Mouse (Mus musculus) C2C12 (cell line): Measurements from ENCODE around the gene Irx5. TPM values are rescaled to one million over a fixed set of nuclear protein-coding genes. Genes with fewer than 3 reads are reported as not detected.
A peak's percentile ranks its signal among the peaks of the same experiment; 100 is the strongest.

Experiments
- H3K27me3 ChIP-seq: one replicate; pipeline ENCODE4 v1.6.1; 2011; ENCODE audit not compliant: control insufficient read depth, insufficient read depth, insufficient read length
- H3K36me3 ChIP-seq: one replicate; pipeline ENCODE4 v1.6.1; 2011; ENCODE audit not compliant: control insufficient read depth, insufficient read depth
- H3K4me3 ChIP-seq: one replicate; pipeline ENCODE4 v1.5.1; 2011; ENCODE audit warnings: mild to moderate bottlenecking, control low read depth; ENCODE audit not compliant: poor library complexity, insufficient read depth, severe bottlenecking
- H3K79me2 ChIP-seq: one replicate; pipeline ENCODE4 v1.6.1; 2011; ENCODE audit not compliant: control insufficient read depth, insufficient read depth
- H3K79me3 ChIP-seq: one replicate; pipeline ENCODE4 v1.6.1; 2011; ENCODE audit warnings: low read depth, control low read depth
- H3ac ChIP-seq: one replicate; pipeline ENCODE3; 2011; ENCODE audit warnings: low read depth; ENCODE audit not compliant: control insufficient read depth, insufficient read length
- CEBPB ChIP-seq: IDR thresholded peaks from one replicate; pipeline ENCODE4 v1.6.1; 2011; ENCODE audit warnings: low read depth, mild to moderate bottlenecking, control low read depth, moderate library complexity
- CTCF ChIP-seq: IDR thresholded peaks from one replicate; pipeline ENCODE4 v1.5.1; 2011; ENCODE audit not compliant: control insufficient read depth, insufficient read depth, insufficient read length
- FOSL1 ChIP-seq: IDR thresholded peaks from one replicate; pipeline ENCODE4 v1.8.0; 2011; ENCODE audit warnings: mild to moderate bottlenecking, low read length; ENCODE audit not compliant: poor library complexity, insufficient read depth, severe bottlenecking
- MAX ChIP-seq: IDR thresholded peaks from one replicate; pipeline ENCODE4 v1.6.1; 2011; ENCODE audit warnings: mild to moderate bottlenecking, control low read depth
- MYOD1 ChIP-seq: IDR thresholded peaks from one replicate; pipeline ENCODE4 v1.6.1; 2011; ENCODE audit warnings: low read depth; ENCODE audit not compliant: control insufficient read depth, insufficient read length
- MYOG ChIP-seq: IDR thresholded peaks from one replicate; pipeline ENCODE4 v1.6.1; 2011; ENCODE audit not compliant: control insufficient read depth, insufficient read length; ENCODE audit errors: extremely low read depth
- USF1 ChIP-seq: IDR thresholded peaks from one replicate; pipeline ENCODE4 v1.6.1; 2011; ENCODE audit warnings: low read depth, mild to moderate bottlenecking, control low read depth, moderate library complexity
- polyA plus RNA-seq: library from polyadenylated mRNA; unstranded; fragments of >200 nt; fragmentation: generic; extraction: Trizol; gene quantifications from one replicate; pipeline ENCODE4 v1.2.1, GENCODE M21; 2012; ENCODE audit warnings: missing spikeins

Gene Irx5
- polyA plus RNA-seq, 1 experiment = 4.9 TPM

DNA sequence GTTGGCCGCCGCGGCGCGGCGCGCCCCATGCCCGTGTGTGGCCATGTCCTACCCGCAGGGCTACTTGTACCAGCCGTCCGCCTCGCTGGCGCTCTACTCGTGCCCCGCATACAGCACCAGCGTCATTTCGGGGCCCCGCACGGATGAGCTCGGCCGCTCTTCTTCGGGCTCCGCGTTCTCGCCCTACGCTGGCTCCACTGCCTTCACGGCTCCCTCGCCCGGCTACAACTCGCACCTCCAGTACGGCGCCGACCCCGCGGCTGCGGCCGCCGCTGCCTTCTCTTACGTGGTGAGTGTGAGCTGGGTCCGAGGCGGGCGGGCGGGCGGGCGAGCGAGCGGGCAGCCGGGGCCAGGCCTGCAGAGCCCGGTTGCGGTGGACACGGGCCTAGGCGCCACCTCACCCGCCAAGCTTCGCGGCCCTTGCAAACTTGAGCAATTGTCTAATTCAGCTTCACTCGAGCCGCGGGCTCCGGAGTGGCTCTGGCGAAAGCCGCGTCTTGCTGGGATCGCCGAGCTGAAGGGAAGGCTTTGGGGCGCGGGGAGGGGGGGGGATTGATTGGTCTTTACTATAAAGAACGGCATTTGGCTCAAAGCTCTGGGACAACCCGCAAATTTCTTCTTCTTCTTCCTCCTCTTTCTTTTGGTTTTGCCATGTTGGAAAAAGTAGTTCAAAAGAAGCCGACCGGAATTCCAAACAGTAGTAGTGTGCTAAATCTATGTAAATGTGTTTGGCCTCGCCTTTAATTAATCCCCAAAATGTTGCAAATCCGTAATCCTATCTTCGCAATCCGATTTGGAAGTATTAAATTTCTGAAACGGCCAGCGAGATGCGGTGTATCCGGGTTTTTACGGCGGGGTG lies 945 bp downstream of the Irx5 start:
- H3K79me2 ChIP-seq = peaks cover 64% of the 10 kb centered on the region
- peaks cover 22% of the 10 kb centered on the region for H3K36me3 ChIP-seq
- peak overlapping the region; percentile 87 for H3ac ChIP-seq
- H3K4me3 ChIP-seq = peak overlapping the region; percentile 78
- TF ChIP-seq MAX (no peak), MYOG (no peak)
- H3K79me3 ChIP-seq = peaks cover 36% of the 10 kb centered on the region
- no peaks in the 10 kb centered on the region for H3K27me3 ChIP-seq

DNA sequence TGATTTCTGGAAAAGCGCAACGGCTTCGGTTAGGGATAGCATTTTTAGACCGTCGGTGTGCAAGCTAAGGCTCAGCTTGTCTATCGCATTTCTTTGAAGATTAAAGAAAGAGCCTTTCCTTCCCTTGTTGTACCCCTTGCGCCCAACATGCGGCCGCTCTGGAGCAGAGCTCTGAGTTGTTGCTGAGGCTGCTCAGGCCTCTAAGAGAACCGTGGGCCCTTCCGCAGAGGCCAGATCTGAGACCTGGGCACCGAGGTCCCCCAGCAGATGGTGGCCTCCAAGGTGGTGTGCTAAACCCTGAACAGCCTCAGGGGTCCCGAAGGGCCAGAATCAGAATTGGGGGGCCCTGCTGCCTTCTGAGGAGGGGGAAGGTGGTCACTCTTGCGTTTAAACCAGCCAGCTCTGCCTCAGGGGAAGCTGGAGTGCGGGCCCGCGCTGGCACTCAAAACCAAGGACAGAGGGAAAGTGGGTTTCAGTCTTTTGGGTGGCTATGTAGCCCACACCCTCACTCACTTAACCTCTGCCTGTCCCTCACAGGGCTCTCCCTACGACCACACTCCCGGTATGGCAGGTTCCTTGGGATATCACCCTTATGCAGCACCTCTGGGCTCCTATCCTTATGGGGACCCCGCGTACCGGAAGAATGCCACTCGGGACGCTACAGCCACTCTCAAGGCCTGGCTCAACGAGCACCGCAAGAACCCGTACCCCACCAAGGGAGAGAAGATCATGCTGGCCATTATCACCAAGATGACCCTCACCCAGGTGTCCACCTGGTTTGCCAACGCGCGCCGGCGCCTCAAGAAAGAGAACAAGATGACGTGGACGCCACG lies 1.8 kb downstream of the Irx5 start:
- peak overlapping the region; percentile 78 for H3K4me3 ChIP-seq
- H3K36me3 ChIP-seq = peaks cover 22% of the 10 kb centered on the region
- peak overlapping the region; percentile 59 for H3ac ChIP-seq
- H3K79me2 ChIP-seq = peaks cover 56% of the 10 kb centered on the region
- H3K79me3 ChIP-seq = peaks cover 33% of the 10 kb centered on the region
- TF ChIP-seq FOSL1 (no peak), USF1 (no peak), CTCF (no peak), CEBPB (no peak), MYOG (no peak), MYOD1 (no peak), MAX (no peak)
- H3K27me3 ChIP-seq = no peaks in the 10 kb centered on the region

DNA sequence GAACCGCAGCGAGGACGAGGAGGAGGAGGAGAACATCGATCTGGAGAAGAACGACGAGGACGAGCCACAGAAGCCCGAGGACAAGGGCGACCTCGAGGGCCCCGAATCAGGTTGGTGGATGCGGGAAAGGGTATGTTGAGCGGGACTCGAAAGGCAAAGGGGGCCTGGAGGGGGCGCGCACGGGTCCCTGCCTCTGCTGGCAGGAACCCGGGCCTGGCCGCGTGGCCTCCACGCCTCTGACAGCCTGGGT lies 2.3 kb downstream of the Irx5 start:
- Histone ChIP-seq H3K79me3 (peaks cover 30% of the 10 kb centered on the region), H3ac (peak overlapping the region; percentile 59), H3K4me3 (peak overlapping the region; percentile 78), H3K36me3 (peaks cover 22% of the 10 kb centered on the region), H3K27me3 (no peaks in the 10 kb centered on the region), H3K79me2 (peaks cover 51% of the 10 kb centered on the region)
- TF ChIP-seq MYOG (no peak), FOSL1 (no peak), CEBPB (no peak), USF1 (no peak), CTCF (no peak), MYOD1 (no peak), MAX (no peak)

DNA sequence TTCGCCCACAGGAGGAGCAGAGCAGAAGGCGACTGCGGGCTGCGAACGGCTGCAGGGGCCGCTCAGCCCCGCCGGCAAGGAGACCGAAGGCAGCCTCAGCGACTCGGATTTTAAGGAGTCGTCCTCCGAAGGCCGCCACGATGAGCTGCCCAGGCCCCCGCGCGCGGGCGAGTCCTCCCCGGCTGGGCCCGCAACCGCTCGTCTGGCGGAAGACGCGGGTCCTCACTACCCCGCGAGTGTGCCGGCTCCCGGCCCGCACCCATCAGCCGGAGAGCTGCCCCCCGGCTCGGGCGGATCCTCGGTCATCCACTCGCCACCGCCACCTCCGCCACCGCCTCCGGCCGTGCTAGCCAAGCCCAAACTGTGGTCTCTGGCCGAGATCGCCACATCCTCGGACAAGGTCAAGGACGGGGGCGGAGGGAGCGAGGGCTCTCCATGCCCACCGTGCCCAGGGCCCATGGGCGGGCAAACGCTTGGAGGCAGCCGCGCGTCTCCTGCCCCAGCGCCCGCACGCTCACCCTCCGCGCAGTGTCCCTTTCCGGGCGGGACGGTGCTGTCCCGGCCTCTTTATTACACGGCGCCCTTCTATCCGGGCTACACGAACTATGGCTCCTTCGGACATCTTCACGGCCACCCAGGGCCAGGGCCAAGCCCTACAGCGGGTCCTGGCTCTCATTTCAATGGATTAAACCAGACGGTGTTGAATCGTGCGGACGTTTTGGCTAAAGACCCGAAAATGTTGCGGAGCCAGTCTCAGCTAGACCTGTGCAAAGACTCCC lies 2.8 kb downstream of the Irx5 start:
- Histone ChIP-seq H3K36me3 (peaks cover 22% of the 10 kb centered on the region), H3K27me3 (no peaks in the 10 kb centered on the region), H3ac (peak overlapping the region; percentile 59), H3K79me3 (peaks cover 28% of the 10 kb centered on the region), H3K4me3 (peak overlapping the region; percentile 78), H3K79me2 (peaks cover 45% of the 10 kb centered on the region)
- TF ChIP-seq MYOD1 (no peak), MAX (no peak), CEBPB (no peak), CTCF (no peak), FOSL1 (no peak), USF1 (no peak), MYOG (no peak)

DNA sequence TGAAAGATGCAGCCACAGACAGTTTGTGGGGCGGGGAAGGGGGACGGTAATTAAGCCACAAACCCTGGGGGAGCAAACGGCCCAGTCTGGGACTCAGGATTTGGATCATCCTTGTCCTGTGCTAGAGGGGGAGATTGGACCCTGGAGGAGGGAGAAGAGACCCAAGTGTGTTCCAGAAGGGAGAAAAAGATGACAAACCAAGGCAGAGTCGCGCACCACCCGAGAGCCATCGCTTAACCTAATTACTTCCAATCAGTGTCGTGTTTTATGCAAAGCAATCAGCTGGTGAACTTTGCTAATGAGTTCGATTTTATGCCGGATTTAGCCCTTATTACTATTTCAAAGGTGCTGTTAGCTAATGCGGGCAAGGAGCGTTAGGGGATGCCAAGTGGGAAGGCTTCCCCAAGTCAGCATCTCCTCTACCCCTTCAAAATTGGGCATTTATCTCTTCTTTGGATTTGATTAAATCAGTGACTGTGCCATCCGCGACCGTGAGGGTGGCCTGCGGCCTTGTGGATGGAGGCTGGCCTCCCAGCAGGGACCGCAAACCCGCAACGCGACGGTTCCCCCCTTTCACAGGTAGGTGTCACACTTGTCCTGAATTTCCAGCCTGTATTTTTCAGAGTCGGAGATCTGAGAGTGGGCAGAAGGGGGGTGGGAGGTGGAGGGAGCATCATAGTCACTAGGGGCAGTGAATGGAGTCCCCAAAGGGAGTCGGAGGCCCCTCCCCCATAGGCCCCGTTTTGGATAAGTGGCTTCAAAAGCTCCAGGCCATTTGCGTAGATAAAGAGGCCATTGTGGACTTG lies 4.3 kb downstream of the Irx5 start:
- Histone ChIP-seq H3K36me3 (peaks cover 22% of the 10 kb centered on the region), H3K27me3 (no peaks in the 10 kb centered on the region), H3K79me3 (peaks cover 28% of the 10 kb centered on the region), H3K4me3 (no peak overlapping the region), H3ac (no peak overlapping the region), H3K79me2 (peaks cover 42% of the 10 kb centered on the region)
- TF ChIP-seq MAX = no peak
- TF ChIP-seq CEBPB = no peak
- TF ChIP-seq FOSL1 = no peak
- no peak for TF ChIP-seq MYOG
- no peak for TF ChIP-seq CTCF
- no peak for TF ChIP-seq USF1
- no peak for TF ChIP-seq MYOD1
